Mouse (Mus musculus) midbrain, postnatal 0 days (tissue): ENCODE data around the gene Fuz. TPM values are rescaled to one million over a fixed set of nuclear protein-coding genes. Genes with fewer than 3 reads are reported as not detected.

Experiments
- ATAC-seq: fragments of 200-750 bp; cut with Nextera tagmentation; 2 replicates; pipeline ENCODE4 v1.8.0; 2017; ENCODE audit warnings: moderate number of reproducible peaks, mild to moderate bottlenecking, moderate TSS enrichment, moderate library complexity; ENCODE audit not compliant: low FRiP score
- DNase-seq: peaks from one replicate; pipeline ENCODE4 v3.0.0-alpha.2; 2015; ENCODE audit warnings: low spot score
- H3K27ac ChIP-seq: fragments of 300-500 bp; sonication (generic); 2 replicates; pipeline ENCODE4 v1.5.1; 2014; ENCODE audit warnings: low read depth, mild to moderate bottlenecking, low read length, mixed read lengths
- H3K27me3 ChIP-seq: fragments of 300-500 bp; sonication (generic); 2 replicates; pipeline ENCODE4 v1.6.1; 2014; ENCODE audit warnings: low read length, control low read depth, mixed read lengths; ENCODE audit not compliant: insufficient read depth
- H3K36me3 ChIP-seq: fragments of 300-500 bp; sonication (generic); 2 replicates; pipeline ENCODE4 v1.6.1; 2014; ENCODE audit warnings: low read length, control low read depth, mixed read lengths; ENCODE audit not compliant: insufficient read depth
- H3K4me1 ChIP-seq: fragments of 300-500 bp; sonication (generic); 2 replicates; pipeline ENCODE4 v1.6.1; 2014; ENCODE audit warnings: mild to moderate bottlenecking, control low read depth, antibody characterized with exemption, low read length, mixed read lengths; ENCODE audit not compliant: insufficient read depth
- H3K4me2 ChIP-seq: fragments of 300-500 bp; sonication (generic); 2 replicates; pipeline ENCODE4 v1.6.1; 2014; ENCODE audit warnings: low read depth, mild to moderate bottlenecking, low read length, mixed read lengths; ENCODE audit not compliant: poor library complexity, severe bottlenecking
- H3K4me3 ChIP-seq: fragments of 300-500 bp; sonication (generic); 2 replicates; pipeline ENCODE4 v1.5.1; 2014; ENCODE audit warnings: low read depth, mild to moderate bottlenecking, low read length, moderate library complexity
- H3K9ac ChIP-seq: fragments of 300-500 bp; sonication (generic); replicated peaks from 2 replicates; pipeline ENCODE4 v1.6.1; 2014; ENCODE audit warnings: mild to moderate bottlenecking, low read length, moderate library complexity, mixed read lengths; ENCODE audit not compliant: poor library complexity, severe bottlenecking
- H3K9me3 ChIP-seq: fragments of 300-500 bp; sonication (generic); 2 replicates; pipeline ENCODE4 v1.6.1; 2016; ENCODE audit warnings: low read length, control low read depth
- CTCF ChIP-seq: IDR thresholded peaks from 2 replicates; pipeline ENCODE4 v1.5.1; 2016; ENCODE audit warnings: antibody characterized with exemption, mild to moderate bottlenecking
- WGBS: fragments of 180-500 bp; shearing (Covaris S2); extraction: QIAGEN DNeasy Blood & Tissue Kit; methylation state at CpG from one replicate; pipeline ENCODE4 v1.1.7; 2014; 5-methylcytosine and 5-hydroxymethylcytosine counted together
- polyA plus RNA-seq: library from polyadenylated mRNA; unstranded; fragments of >200 nt; fragmentation: Nextera tagmentation; extraction: Ambion mirVana; gene quantifications from 2 replicates; pipeline ENCODE4 v1.2.1, GENCODE M21; 2015
- total RNA-seq: library from RNA; depleted of rRNA; stranded (reverse); fragments of >200 nt; gene quantifications from 2 replicates; pipeline ENCODE4 v1.2.3, GENCODE M21; 2014

The Fuz gene
- total and polyA plus RNA-seq, 2 experiments from 2014 or later, result 15.4 to 22.4 TPM

- H3K4me3 ChIP-seq, result peak overlapping the region; percentile 57
- WGBS, result 20% methylated on average over 7 of the region's 7 CpGs
- TF ChIP-seq CTCF, result no peak
These were observed 680 bp upstream of the Fuz start for GRCm38 (mm10) chr7:44895206-44895592.

GRCm38 (mm10) chr7:44896499-44896898, 620 bp downstream of the Fuz start:
- H3K27ac ChIP-seq, result peak overlapping the region; percentile 91
- peak overlapping the region; percentile 57 for H3K4me3 ChIP-seq
- peaks cover 19% of the 10 kb centered on the region for H3K36me3 ChIP-seq
- no peak for TF ChIP-seq CTCF
- 18% methylated on average over 10 of the region's 10 CpGs for WGBS
- H3K4me1 ChIP-seq, result peaks cover 23% of the 10 kb centered on the region
- peak overlapping the region; percentile 70 for H3K4me2 ChIP-seq
- no peaks in the 10 kb centered on the region for H3K9me3 ChIP-seq
- peak overlapping the region; percentile 81 for H3K9ac ChIP-seq
- ATAC-seq, result no peak
- DNase-seq, result no peak
- H3K27me3 ChIP-seq, result no peaks in the 10 kb centered on the region

More at GRCm38 (mm10) chr7:44895206-44895592, 680 bp upstream of the Fuz start:
- Histone ChIP-seq H3K27me3 (no peaks in the 10 kb centered on the region), H3K9ac (0 out of 2 replicates have a peak overlapping the region, but pooled peaks have one; percentile 19), H3K4me2 (peak overlapping the region; percentile 70), H3K4me1 (peaks cover 33% of the 10 kb centered on the region), H3K36me3 (peaks cover 13% of the 10 kb centered on the region), H3K27ac (peak overlapping the region; percentile 91), H3K9me3 (no peaks in the 10 kb centered on the region)
- ATAC-seq (no peak), DNase-seq (no peak)

- ATAC-seq (no peak), DNase-seq (no peak)
- H3K4me3 ChIP-seq, result no peak overlapping the region
- TF ChIP-seq CTCF, result peak; percentile 49
- H3K9me3 ChIP-seq, result no peaks in the 10 kb centered on the region
- peaks cover 19% of the 10 kb centered on the region for H3K4me1 ChIP-seq
- no peaks in the 10 kb centered on the region for H3K27me3 ChIP-seq
- no peak overlapping the region for H3K9ac ChIP-seq
- no peak overlapping the region for H3K27ac ChIP-seq
- H3K36me3 ChIP-seq, result peaks cover 38% of the 10 kb centered on the region
- no peak overlapping the region; the same call in 1 of the 2 replicates for H3K4me2 ChIP-seq
- WGBS, result 37% methylated on average over 12 of the region's 19 CpGs
These were observed 2.7 kb downstream of the Fuz start for GRCm38 (mm10) chr7:44898607-44899006.

- Histone ChIP-seq H3K4me2 (no peak overlapping the region), H3K9ac (no peak overlapping the region), H3K27ac (no peak overlapping the region), H3K4me1 (peaks cover 12% of the 10 kb centered on the region), H3K36me3 (peaks cover 58% of the 10 kb centered on the region), H3K9me3 (no peaks in the 10 kb centered on the region), H3K4me3 (no peak overlapping the region), H3K27me3 (no peaks in the 10 kb centered on the region)
- no peak for DNase-seq
- 90% methylated on average over 11 of the region's 11 CpGs for whole genome bisulfite sequencing
- ATAC-seq, result no peak
- no peak for TF ChIP-seq CTCF
These were observed 4.8 kb downstream of the Fuz start for GRCm38 (mm10) chr7:44900632-44901031.

- no peak for ATAC-seq
- Histone ChIP-seq H3K27me3 (no peaks in the 10 kb centered on the region), H3K9ac (0 out of 2 replicates have a peak overlapping the region, but pooled peaks have one; percentile 13), H3K36me3 (peaks cover 64% of the 10 kb centered on the region), H3K4me2 (peak overlapping the region; percentile 22), H3K27ac (no peak overlapping the region), H3K9me3 (no peaks in the 10 kb centered on the region), H3K4me1 (peaks cover 12% of the 10 kb centered on the region), H3K4me3 (no peak overlapping the region)
- peak; percentile 53 for DNase-seq
- peak; percentile 48 for TF ChIP-seq CTCF
- WGBS, result 21% methylated on average over 21 of the region's 21 CpGs
These were observed 5.4 kb downstream of the Fuz start for GRCm38 (mm10) chr7:44901230-44901722.

GRCm38 (mm10) chr7:44905430-44905829, 9.6 kb downstream of the Fuz start:
- H3K4me1 ChIP-seq, result peaks cover 3% of the 10 kb centered on the region; the same call in 1 of the 2 replicates
- peaks cover 89% of the 10 kb centered on the region for H3K36me3 ChIP-seq
- no peaks in the 10 kb centered on the region for H3K27me3 ChIP-seq
- H3K4me3 ChIP-seq, result no peak overlapping the region
- no peak overlapping the region for H3K9ac ChIP-seq
- ATAC-seq, result no peak
- no peak overlapping the region for H3K27ac ChIP-seq
- H3K4me2 ChIP-seq, result no peak overlapping the region
- TF ChIP-seq CTCF, result no peak
- DNase-seq, result no peak
- no peaks in the 10 kb centered on the region for H3K9me3 ChIP-seq
- WGBS, result 93% methylated on average over 20 of the region's 20 CpGs
